Mouse (Mus musculus): ENCODE measurements around the gene Pip4k2a.
"Not testable (repeated sequence)": the region's sequence is repeated elsewhere in the genome, so short reads cannot be mapped to it uniquely, and the experiment has no call there.

Gene Pip4k2a

DNA sequence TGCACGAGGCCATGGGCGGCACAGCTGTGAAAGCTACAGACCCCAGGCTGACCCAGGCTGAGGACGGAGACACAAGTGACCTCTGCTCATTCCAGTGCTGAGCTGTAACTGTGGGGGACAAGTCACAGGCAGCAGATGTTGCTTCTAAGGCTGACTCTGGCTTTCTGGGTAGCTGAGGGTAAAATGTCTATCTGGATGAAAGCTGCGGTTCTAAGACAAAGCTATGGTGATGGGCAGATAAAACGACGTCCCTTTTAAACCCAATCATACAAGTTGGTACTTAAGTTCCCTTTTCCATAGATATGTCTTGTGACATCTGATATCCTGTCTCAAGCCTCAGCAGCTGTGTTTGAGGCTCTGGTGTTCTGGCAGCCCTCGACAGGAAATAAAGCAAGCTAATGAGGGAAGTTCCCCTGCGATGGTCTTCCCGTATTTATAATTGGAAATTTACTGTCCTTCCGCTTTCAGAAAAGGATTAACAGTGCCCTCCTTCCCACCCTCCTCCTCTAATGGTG, 100.1 kb downstream of the Pip4k2a start:
- DNase-seq (ENCODE audit: low spot score in 2 of 2), result no peak

DNA sequence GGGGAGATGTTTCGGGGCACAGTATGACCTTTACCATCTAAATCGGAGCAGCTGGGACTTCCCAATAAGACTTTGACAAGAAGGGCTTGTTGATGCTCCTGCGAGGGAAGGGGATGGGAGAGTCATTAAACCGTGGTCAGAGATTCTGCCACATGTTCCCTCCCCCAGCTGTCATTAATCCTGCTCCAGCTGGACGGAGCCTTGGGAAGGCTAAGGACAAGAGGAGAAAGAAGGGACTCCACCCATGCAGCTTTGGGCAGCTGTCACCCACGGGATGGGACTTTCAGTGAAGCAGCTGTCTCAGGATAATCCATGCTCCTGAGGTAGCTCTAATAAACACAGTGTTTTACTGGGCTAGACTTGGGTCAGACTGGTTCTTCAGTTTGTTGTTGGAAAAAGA, 101.9 kb downstream of the Pip4k2a start:
- DNase-seq (ENCODE audit: low spot score in 2 of 2), result no peak

DNA sequence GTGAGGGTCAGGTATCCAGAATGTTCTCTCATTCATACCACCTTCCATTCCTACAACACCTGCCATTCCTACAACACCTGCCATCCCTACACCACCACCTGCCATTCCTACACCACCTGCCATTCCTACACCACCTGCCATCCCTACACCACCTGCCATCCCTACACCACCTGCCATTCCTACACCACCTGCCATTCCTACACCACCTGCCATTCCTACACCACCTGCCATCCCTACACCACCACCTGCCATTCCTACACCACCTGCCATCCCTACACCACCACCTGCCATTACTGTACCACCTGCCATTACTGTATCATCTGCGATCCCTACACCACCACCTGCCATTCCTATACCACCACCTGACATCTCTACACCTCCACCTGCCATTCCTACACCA, 104.6 kb downstream of the Pip4k2a start:
- DNase-seq (ENCODE audit: low spot score in 2 of 2), result not testable (repeated sequence)

DNA sequence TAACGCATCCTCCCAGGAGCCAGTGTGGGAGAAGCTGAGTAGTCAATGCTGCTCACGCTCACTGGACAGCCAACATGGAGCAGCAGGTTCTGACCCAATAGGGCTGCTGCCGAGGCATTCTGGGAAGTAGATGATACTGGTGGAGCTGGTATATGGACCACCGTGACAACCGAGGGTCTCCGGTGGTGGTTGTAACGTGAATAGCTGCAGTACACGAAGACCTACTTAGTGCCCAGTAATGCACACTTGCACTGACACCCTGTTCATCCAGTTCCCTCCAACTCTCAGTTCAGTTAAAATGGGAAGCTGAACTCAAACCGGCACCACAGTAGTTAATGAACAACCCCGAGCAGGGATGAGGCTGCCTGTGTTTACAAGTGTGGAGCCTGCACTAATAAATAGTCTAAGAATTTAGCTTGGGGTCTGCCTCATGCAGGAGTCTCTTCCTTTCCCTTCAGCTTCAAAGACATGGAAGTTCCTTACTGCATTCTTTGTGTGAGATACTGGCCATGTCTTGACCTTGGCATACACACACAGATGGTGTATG, 105.9 kb downstream of the Pip4k2a start:
- DNase-seq (ENCODE audit: low spot score in 2 of 2), result no peak

DNA sequence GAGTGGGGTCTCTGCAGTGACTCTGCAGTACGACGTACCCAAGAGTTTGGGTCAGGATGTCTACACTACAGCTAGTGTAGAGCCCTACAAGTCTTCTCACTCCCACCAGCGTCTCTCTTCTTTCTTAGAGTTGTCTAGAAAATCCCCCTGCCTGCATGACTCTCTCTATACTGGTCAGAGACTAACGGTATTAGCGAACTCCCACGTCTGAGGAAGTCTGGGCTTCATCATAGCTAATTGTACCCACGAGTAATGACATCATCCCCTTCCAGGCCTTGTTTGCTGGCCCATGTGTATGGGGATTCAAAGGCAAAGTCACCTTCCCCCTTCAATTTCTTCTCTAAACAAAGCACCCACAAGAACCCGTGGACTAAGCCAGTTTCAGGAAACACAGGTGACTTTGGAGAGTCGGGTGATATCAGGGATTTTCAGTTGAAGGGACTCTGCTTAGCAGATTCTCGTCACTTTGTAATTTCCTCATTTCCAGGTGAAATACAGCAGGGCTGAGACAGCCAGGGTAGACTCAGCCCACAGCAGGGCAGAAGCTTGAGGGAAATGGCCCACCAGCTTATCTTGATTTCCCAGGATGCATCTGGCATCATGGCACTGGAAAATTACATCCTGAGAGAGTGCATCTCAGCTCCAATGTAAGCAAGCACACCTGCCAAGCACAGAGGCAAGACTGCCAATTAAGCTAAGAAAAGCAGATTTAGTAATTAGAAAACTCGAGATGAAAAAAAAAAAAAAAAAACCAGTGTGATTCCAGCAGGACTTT, 107.5 kb downstream of the Pip4k2a start:
- DNase-seq (ENCODE audit: low spot score in 2 of 2), result no peak

DNA sequence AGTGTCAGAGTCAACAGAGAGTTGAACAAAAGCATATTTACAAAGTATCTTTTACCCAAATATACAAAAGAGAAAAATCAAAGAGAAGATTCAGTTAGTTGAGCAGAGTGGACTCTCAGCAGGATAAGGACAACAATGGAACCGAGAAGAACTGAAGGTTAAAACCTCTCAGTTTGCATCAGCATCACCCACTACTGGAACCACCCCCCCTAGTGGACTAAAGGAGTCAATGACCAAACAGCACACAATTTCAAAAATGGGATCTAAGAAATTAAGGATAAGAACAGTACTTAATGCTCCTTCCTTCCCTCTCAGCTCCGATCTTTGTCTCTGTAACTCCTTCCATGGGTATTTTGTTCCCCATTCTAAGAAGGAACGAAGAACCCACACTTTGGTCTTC, 113.6 kb downstream of the Pip4k2a start:
- DNase-seq (ENCODE audit: low spot score in 2 of 2), result no peak

DNA sequence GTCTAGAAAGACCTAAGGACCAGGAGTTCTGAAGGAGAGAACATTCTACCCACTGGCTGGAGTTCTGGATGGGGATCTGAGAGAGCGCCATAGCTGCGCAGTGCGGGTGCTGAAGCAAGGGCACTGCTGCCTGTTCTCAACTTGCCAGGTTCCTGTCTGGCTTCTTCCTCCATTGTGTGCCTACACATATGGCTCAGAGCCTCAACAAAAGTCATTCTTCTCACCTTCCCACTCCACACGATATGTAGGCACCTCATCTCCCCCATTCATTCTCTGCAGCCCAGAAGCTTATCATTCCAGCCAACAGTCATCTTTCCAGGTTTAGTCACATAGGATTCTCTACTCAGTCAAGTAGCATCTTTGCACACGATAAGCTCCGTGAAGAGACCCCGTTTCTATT, 123.3 kb downstream of the Pip4k2a start:
- DNase-seq (ENCODE audit: low spot score in 2 of 2), result no peak

DNA sequence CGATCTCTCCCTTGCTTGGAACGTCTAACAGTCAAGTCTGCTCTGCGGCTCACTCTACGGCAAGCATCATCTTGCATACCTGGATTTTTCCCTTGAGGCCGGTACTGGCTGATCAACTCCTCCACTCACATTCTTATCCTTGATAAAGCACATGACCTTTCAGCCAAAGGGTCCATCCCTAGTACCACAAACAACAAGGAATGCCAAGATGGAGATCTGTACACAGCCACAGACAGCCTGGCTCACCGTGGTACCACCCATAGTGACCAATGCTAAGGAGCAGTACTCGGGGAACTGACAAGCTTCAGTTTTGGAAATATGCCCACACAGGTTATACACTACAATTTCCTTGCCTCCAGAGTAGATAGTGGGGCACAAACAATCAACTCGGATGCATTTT, 123.9 kb downstream of the Pip4k2a start:
- DNase-seq (ENCODE audit: low spot score in 2 of 2), result no peak

DNA sequence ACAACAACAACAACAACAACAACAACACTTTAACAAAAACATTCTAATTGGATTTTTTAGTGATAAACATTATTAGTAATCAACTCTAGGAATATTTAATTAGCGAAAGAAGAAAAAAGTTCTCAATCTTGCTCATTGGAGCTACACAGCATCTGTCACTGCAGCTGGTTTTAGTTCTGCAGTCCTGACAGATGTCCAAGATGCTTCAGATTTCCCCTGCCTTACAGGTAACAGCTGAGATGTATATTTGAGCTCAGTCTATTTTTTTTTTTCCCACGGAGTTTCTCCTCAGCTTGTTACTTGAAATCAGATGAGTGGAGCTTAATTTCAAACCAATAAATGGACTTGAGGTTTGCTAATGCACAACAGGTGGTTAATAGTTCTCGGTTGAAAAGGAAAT, 124.5 kb downstream of the Pip4k2a start:
- no peak for DNase-seq (ENCODE audit: low spot score in 2 of 2)

DNA sequence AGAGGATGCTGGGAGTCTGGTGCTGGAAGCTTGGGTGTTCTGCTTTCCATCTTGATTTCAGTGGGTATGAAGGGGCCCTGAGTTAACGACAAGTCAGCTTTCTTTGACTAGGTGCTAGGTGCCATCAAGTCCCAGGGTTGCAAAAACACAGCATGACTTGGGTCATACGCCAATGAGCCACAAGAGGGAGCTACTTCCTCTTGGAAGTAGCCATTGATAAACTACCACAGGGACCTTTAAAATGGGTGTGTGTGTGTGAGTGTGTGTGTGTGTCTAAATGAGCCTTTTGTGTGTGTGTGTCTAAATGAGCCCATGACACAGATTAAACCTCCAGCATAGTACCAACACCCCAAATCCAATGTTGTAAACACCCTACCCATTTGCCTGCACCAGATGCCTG, 125.1 kb downstream of the Pip4k2a start:
- DNase-seq (ENCODE audit: low spot score in 2 of 2), result peak; percentile 23 to 68

DNA sequence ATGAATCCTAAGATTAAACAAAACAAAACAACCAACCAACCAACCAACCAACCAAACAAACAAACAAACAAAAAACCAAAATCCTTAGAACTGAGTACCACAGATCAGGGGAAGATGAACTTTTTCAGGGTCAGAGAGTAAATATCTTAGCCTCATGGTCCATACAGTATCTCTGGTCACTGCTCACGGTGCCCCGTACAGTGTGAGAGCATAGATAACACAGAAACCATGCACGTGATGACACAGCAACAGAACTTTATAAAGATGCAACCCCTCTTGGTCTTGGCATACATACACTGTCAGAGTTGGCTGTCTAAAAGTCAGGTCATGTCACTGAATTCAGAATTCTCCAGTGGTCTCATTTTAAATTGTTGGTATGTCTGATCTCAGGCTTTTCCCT, 126.8 kb downstream of the Pip4k2a start:
- no peak for DNase-seq (ENCODE audit: low spot score in 2 of 2)

DNA sequence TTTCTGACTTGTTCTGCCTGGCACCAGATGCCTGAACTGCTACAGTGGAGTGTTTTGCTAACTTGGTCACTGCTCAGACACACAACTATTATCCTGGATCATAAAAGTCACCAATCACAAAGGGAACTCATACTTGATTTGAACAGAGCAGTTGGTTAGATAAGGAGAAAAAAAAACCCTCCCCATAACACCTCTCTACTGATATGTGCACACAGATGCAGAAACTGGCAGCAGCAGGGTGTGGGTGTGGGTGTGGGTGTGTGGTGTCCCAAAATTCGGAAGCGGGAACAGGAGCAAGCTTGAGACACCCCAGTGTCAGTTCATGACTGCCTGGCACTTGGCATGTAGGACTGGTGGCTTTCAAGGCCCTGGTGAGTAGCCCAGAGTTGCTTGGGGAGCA, 130.9 kb downstream of the Pip4k2a start:
- DNase-seq (ENCODE audit: low spot score in 2 of 2), result no peak

DNA sequence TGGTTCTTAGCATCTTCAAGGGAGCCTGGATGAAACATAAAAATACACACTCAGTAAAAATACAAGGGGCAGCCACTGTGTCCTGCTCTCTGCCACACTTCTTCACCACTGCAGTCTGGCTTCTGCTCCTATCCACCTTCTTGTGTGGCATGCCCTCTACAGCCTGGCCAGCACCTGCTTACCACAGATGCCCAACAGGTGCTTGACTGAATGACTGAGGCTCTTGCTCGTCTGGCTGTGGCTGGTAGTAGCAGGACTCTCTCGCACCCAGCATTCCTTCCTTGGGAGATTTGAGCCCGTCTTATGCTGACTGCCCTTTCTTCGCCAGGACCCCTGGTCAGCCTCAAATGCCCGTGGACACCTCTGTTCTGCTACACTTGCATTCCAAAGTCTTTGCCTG, 133.2 kb downstream of the Pip4k2a start:
- no peak for DNase-seq (ENCODE audit: low spot score in 2 of 2)

DNA sequence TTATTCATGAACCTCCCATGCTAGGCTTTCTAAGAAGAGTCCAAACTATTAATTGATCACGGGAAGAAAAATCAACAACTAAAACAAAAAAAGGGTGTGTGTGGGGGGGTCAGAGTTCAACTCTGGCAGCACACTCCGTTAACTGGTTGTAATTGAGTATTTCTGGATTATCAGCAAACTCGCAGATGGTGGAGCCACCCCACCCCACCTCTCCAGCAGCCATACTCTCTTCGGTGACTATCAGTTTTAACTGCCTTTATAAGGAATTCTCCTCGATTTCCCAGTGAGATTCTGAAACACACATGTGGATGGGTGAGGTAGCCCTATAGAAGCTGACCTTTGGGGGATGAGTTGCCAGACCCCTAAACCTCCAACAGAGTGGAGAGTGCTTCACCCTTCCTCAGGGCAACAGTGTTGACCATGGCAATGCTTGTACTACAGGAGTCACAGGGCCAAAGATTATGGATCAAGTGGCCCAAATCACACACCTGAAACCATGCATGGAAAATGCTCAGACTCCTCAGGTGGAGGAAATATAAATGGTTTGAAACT, 136.2 kb downstream of the Pip4k2a start:
- no peak for DNase-seq (ENCODE audit: low spot score in 2 of 2)

DNA sequence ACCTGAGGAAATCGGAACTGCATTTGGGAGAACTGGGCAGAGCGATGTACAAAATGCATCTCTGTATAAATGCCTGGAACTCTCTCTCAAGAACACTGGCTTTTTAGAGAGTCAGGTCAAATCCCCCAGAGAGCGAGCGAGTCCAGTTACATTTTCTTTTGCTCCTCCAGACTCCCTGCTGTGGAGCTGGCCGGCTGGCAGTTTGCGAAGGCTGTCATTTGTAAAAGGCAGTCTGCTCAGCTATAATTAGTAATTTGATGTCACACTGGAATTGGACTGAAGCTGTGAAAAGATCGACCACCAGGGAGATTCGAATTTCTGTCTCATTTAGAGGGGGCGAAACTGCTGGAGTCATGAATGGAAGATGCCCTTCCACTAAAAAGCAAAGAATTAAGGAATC, 137.2 kb downstream of the Pip4k2a start:
- no peak for DNase-seq (ENCODE audit: low spot score in 2 of 2)

DNA sequence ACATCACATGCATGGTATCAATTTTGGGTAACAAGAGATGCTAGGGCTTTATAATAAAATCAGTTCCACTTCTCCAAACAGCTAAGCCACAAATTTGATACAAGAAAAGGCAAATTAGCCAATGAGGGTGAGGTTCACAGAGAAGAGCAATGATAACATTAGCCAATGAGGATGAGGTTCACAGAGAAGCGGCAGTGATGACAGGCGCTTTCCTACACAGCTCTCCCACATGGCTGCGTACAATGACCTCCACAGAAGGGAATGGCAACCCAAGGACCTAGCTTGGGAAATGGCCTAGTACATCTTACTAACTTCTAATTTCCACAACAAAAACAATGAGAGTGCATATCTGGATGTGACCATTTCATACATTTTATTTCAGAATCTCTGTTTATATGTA, 140.0 kb downstream of the Pip4k2a start:
- DNase-seq (ENCODE audit: low spot score in 2 of 2), result no peak

DNA sequence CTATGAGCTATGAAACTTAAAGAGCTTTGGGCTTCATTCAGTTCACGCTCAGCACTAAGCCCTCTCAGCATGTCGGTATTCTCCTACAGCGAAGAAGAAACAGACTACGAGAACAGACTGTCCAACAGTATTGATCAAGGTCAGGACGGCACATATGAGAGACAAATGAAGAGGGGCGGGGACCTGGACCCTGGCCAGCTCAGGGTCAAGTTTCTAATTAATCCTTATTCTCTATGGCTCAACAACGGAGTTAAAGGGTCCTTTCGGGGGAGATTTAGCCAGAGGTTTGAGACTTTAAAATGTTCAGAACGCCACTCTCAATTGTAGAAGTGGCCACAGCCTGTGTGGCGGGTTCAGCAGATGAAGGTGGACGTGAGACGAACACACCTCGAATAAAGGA, 141.5 kb downstream of the Pip4k2a start:
- DNase-seq (ENCODE audit: low spot score in 2 of 2), result no peak

DNA sequence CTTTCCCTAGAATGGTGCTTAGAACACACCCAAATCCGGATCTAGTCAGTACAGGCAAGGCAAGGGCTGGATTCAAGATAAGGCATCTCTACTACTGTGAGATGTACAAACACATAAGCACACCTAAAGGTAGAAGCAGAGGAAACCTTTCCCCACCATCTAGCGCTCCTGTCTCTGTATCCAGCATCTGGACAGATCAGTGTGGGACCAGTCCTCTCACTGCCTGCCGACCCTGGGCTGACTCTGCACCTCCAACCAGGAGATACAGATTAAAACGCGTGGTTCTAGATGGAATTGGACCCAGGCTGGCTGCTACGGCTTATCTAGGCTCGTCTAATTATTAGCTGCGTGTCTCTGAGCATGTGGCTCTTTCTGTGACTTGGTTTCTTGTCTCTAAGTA, 142.7 kb downstream of the Pip4k2a start:
- no peak for DNase-seq (ENCODE audit: low spot score in 2 of 2)

DNA sequence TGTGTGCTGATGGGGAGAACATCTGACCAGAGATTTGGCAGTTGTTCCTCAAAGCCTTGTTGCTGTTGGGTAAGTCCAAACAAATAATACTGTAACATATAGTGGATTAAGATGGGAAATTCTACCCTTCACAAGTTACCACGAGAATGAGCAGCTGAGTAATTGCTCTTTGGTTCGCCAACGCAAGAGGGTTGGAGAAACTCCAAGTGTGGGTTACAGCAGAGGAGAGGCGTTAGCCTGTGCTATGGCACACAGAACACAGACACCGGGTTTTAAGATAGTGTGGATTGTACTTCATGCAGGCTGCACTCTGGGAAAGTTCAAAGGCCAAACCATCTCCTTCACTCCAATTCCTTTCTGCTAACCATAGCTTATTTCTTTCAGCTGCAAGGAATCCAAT, 144.6 kb downstream of the Pip4k2a start:
- DNase-seq (ENCODE audit: low spot score in 2 of 2), result no peak

DNA sequence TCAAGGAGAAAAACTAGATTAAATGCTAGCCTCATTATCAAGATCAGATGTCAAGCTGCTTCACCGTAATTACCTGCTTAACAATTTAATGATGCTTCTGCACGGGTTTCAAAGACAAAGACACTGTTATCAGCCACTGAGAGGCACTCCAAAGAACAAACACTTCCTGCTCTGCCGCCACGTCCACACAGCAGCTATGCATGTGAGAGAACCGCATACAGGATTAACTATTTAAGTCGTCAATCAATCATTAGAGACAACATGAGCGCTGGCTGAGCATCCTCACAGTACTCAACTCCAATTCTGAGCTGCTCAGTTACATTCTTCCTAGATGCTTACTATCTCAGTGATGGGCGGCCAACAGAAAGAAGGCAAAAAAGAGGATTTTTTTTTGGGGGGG, 147.3 kb downstream of the Pip4k2a start:
- no peak for DNase-seq (ENCODE audit: low spot score in 2 of 2)

DNA sequence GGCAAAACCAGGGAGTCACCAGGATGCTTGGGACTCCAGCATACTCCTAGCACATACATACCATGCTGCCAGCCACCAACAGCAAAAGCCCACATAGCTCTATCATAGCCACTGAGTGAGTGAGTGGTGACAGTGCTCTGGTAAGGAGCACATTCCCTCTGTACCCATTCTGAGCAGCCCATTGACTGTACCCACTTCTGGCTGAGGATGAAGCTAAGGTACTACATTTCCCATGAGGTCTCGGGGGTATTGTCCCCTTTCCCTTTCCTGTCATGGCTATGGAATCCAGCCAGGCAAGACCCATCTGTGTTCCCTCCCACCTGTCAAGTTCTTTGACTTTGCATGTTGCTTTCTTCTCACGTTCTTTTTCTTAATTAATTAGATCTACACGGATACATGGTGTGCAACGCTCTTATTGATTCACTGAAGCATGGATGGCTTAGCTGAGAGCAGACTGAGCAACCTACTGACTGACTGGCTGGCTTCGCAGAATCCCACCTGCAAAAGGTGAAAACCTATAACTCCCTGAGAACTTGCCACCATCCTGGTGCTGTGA, 149.8 kb downstream of the Pip4k2a start:
- no peak for DNase-seq (ENCODE audit: low spot score in 2 of 2)

DNA sequence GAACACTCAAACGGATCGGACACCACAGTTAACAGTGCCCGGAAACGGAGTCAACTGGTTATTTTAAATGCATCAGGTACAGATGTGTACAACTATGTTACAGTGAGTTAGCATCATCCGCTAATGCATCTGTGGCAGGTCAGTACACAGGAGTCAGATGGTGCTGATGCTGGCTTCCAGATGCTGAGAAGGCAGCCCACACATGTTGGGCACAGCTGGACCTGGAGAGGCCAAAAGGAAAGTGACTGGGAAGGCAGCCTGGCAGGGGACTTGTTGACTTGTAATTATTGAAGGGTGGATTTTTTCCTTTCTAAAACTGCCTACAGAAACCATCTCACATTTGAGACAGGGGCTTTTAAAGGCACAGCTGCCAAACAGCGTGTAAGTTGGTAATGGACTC, 155.4 kb downstream of the Pip4k2a start:
- no peak for DNase-seq (ENCODE audit: low spot score in 2 of 2)

DNA sequence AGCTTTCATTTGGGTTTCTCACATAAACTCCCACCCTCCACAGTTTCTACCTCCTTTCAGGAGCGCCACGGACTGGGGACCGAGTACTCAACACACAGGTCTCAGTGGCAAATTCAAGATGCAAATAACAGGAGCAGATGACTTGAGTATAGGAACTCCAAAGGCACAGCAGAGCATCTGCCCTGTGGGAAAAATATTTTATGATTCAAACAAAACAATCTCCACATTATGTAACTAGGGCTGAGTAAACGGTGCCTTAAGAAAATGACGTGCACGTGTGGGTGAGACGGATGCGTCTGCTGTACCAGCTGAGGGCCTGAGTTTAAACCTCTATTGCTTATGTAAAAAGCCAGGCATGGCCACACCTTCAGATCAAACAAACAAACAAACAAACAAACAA, 156.9 kb downstream of the Pip4k2a start:
- DNase-seq (ENCODE audit: low spot score in 2 of 2), result no peak
